Mouse (Mus musculus) cerebellum, adult 2 months (tissue): ENCODE measurements around the gene Pced1b. TPM values are rescaled to one million over a fixed set of nuclear protein-coding genes. Genes with fewer than 3 reads are reported as not detected.

Source experiments
- DNase-seq, 2 experiments: peaks; one replicate each; pipeline ENCODE4 v3.0.0; 2021
- H3K27ac ChIP-seq: fragments of 200-500 bp; 2 replicates; pipeline ENCODE4 v1.5.1; 2012; ENCODE audit warnings: low read length, control low read depth, inconsistent platforms; ENCODE audit not compliant: insufficient read depth
- H3K27me3 ChIP-seq: fragments of 200-500 bp; 2 replicates; pipeline ENCODE4 v1.6.1; 2012; ENCODE audit warnings: inconsistent platforms, mild to moderate bottlenecking, low read length, moderate library complexity; ENCODE audit not compliant: control insufficient read depth, insufficient read depth
- H3K4me1 ChIP-seq: fragments of 200-500 bp; 2 replicates; pipeline ENCODE4 v1.6.1; 2011; ENCODE audit warnings: low read length; ENCODE audit not compliant: control insufficient read depth, insufficient read depth
- H3K4me3 ChIP-seq: fragments of 200-500 bp; replicated peaks from 2 replicates; pipeline ENCODE3; 2011; ENCODE audit warnings: mild to moderate bottlenecking, low read depth, low read length, control low read depth; ENCODE audit not compliant: insufficient read depth
- CTCF ChIP-seq: fragments of 200-500 bp; IDR thresholded peaks from 2 replicates; pipeline ENCODE4 v1.5.1; 2011; ENCODE audit warnings: low read depth, mild to moderate bottlenecking, control low read depth, low read length, moderate library complexity, borderline replicate concordance; ENCODE audit not compliant: insufficient read depth
- POLR2A ChIP-seq: fragments of 200-500 bp; IDR thresholded peaks from 2 replicates; pipeline ENCODE4 v1.6.1; 2011; ENCODE audit warnings: low read length, control low read depth, borderline replicate concordance; ENCODE audit not compliant: insufficient read depth
- WGBS: fragments of 180-500 bp; shearing (Covaris S2); methylation state at CpG from one replicate; pipeline ENCODE4 v1.1.7; 2018; 5-methylcytosine and 5-hydroxymethylcytosine counted together
- polyA plus RNA-seq: library from polyadenylated mRNA; depleted of rRNA; stranded (reverse); fragments of >200 nt; gene quantifications from 2 replicates; pipeline ENCODE4 v1.2.3, GENCODE M21; 2012

The Pced1b gene
- polyA plus RNA-seq, 1 experiment: 7.5 TPM

DNA sequence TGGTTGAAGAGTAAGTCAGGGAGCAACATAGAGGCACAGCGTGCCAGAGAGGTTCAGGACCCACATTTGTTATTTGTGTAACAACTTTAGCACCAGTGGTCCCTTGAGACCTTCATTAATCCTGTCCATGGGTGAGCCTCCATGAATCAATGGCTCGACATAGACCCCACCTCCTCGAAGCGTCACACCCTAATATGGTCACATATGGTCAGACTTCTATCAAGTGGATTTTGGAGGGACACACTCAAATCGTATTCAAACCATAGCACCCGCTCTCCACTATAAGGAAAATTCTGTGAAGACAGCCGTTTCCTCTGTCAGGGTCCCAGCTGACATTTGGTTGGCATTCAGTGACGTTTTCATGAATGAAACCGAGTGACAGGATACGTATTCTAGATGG, 2.4 kb downstream of the Pced1b start:
- no peak overlapping the region for H3K4me3 ChIP-seq

DNA sequence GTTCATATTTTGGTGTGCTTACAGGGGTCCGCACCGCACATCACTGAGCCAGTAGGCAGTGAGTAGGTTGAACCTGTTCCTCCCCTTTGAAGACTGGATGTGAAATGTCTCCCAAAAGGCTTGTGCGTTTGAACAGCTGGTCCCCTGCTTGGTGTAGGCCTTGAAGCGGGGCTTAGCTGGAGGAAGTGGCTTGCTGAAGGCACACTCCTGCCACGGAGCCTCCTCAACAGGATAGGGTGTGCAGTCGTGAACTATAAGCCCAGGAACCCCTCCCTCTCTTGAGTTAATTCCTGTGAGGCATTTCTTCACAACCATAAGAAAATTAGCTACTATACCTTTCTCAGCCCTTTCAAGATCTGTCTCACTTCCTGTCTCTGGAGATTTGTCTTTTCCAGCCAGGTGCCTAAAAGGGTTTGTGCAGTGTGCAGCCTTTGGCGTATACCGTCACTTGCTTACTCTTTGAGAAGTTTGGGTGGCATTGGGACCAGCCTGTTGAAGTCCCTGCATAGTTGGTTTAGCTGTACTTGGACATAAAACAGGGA, 5.7 kb downstream of the Pced1b start:
- no peak for DNase-seq
- no peak overlapping the region for H3K4me3 ChIP-seq
- no peak overlapping the region for H3K27ac ChIP-seq
- WGBS: 91% methylated on average over 8 of the region's 8 CpGs
- no peaks in the 10 kb centered on the region for H3K27me3 ChIP-seq
- no peaks in the 10 kb centered on the region; the same call in 1 of the 2 replicates for H3K4me1 ChIP-seq
- TF ChIP-seq POLR2A (no peak), CTCF (no peak)

More for the DNA sequence above, 2.4 kb downstream of the Pced1b start:
- WGBS: 94% methylated on average over 10 of the region's 10 CpGs
- Histone ChIP-seq H3K4me1 (no peaks in the 10 kb centered on the region), H3K27ac (no peak overlapping the region), H3K27me3 (peaks cover 2% of the 10 kb centered on the region; the same call in 1 of the 2 replicates)
- TF ChIP-seq POLR2A (no peak), CTCF (no peak)
- DNase-seq: no peak

DNA sequence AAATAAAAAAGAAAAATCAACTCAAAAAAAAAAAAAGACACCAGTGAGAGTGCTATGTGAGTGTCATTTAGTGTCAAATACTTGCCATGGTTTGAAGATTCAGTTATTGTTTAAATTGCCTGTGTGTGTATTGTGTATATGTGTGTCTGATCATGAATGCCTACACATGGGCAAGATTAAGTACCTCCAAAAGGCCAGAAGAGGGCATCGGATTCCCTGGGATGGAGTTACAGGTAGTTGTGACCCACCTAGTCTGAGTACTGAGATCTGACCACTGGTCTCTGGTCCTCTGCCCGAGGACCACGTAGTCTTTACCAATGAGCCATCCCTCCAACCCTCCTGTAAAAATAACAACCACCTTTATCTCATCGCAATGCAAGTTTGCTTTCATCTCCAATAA, 7.5 kb downstream of the Pced1b start:
- no peak for TF ChIP-seq POLR2A
- no peak for TF ChIP-seq CTCF
- Histone ChIP-seq H3K27me3 (no peaks in the 10 kb centered on the region), H3K27ac (no peak overlapping the region), H3K4me1 (no peaks in the 10 kb centered on the region; the same call in 1 of the 2 replicates), H3K4me3 (no peak overlapping the region)
- 97% methylated on average over 4 of the region's 4 CpGs for WGBS
- DNase-seq: no peak

DNA sequence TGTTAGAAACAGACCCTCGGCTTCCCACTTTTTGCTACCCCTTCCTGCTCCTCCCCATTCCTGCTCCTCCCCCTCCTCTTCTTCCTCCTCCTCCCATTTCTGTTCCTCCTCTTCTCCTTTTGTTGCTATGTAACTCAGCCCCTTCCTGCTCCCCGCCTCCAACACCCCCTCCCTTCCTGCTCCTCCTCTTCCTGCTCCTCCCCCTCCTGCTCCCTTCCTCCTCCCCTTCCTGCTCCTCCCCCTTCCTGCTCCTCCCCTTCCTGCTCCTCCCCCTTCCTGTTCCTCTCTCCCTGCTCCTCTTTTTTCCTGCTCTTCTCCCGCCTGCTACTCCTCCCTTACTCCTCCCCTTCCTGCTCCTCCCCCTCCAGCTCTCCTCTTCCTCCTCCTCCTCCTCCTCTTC, 8.9 kb downstream of the Pced1b start:
- Histone ChIP-seq H3K4me1 (no peaks in the 10 kb centered on the region; the same call in 1 of the 2 replicates), H3K27ac (no peak overlapping the region), H3K4me3 (no peak overlapping the region), H3K27me3 (no peaks in the 10 kb centered on the region)
- TF ChIP-seq POLR2A (no peak), CTCF (no peak)
- DNase-seq: no peak
- WGBS: 86% methylated on average over 3 of the region's 3 CpGs

- Histone ChIP-seq H3K27ac (no peak overlapping the region), H3K4me3 (no peak overlapping the region), H3K27me3 (no peaks in the 10 kb centered on the region), H3K4me1 (no peaks in the 10 kb centered on the region; the same call in 1 of the 2 replicates)
- TF ChIP-seq POLR2A: no peak
- no peak for TF ChIP-seq CTCF
- no peak for DNase-seq
- WGBS: 92% methylated on average over 11 of the region's 11 CpGs
These were observed 9.5 kb downstream of the Pced1b start for GRCm38 (mm10) chr15:97256411-97256810.

DNA sequence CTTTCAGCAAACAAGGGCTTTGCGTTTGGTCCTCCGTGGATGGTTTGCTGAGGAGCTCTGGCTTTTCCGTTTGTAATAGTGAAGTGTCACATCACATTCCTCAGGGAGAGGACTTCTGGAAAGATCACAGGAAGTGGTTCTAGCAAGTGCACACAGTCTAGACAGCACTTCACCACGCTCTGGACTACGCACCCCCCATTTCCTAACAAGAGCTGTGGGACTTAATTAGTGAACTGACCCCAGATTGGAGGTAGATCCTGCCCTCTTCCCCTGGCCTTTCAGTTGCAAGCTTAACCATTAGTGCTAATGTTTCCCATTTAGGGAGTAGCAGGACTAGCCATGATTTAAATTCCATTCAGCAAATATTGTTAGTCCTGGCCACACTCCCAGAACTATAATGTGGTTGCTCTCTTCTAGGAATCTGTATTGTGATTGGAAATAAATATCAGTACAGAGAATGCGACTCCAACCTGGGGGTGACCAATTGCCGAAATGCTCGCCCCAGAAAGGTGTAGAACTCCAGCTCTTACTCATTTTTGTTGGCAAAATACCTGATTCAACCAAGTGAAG, 10.4 kb downstream of the Pced1b start:
- H3K4me1 ChIP-seq: no peaks in the 10 kb centered on the region; the same call in 1 of the 2 replicates
- H3K27me3 ChIP-seq: no peaks in the 10 kb centered on the region
- TF ChIP-seq CTCF (no peak), POLR2A (no peak)
- no peak for DNase-seq
- no peak overlapping the region for H3K4me3 ChIP-seq
- WGBS: 84% methylated on average over 8 of the region's 8 CpGs
- no peak overlapping the region for H3K27ac ChIP-seq

- TF ChIP-seq CTCF (no peak), POLR2A (no peak)
These were observed 11.8 kb downstream of the Pced1b start for GRCm38 (mm10) chr15:97258483-97259230.

More at GRCm38 (mm10) chr15:97258483-97259230, 11.8 kb downstream of the Pced1b start:
- Histone ChIP-seq H3K4me3 (no peak overlapping the region), H3K27me3 (no peaks in the 10 kb centered on the region), H3K4me1 (no peaks in the 10 kb centered on the region; the same call in 1 of the 2 replicates), H3K27ac (no peak overlapping the region)
- 70% methylated on average over 17 of the region's 17 CpGs for WGBS
- no peak for DNase-seq
